Mouse (Mus musculus) macrophage (primary cell): Measurements from ENCODE around the gene Gm49405. TPM values are rescaled to one million over a fixed set of nuclear protein-coding genes. Genes with fewer than 3 reads are reported as not detected.

Experiments used
- H3K27ac ChIP-seq: fragments of 350-480 bp; formaldehyde crosslinking; 2 replicates; pipeline ENCODE4 v1.9.0; 2021
- H3K36me3 ChIP-seq: fragments of 350-480 bp; formaldehyde crosslinking; 2 replicates; pipeline ENCODE4 v1.9.0; 2021; ENCODE audit errors: inconsistent target
- H3K4me3 ChIP-seq: fragments of 350-480 bp; formaldehyde crosslinking; 2 replicates; pipeline ENCODE4 v1.9.0; 2021; ENCODE audit errors: inconsistent target
- H3K79me2 ChIP-seq: fragments of 350-480 bp; formaldehyde crosslinking; 2 replicates; pipeline ENCODE4 v1.9.0; 2021; ENCODE audit errors: inconsistent target
- WGBS: methylation state at CpG from one replicate; pipeline ENCODE4 v1.1.7; 2026; ENCODE audit warnings: inconsistent platforms; ENCODE audit not compliant: missing documents; 5-methylcytosine and 5-hydroxymethylcytosine counted together
- polyA plus RNA-seq: library from polyadenylated mRNA; stranded (reverse); fragments of 250-400 nt; gene quantifications from 3 replicates; pipeline ENCODE4 v1.2.4, GENCODE M21; 2018; ENCODE audit warnings: inconsistent platforms

The Gm49405 gene
- polyA plus RNA-seq, 1 experiment from 2014 or later: 0.13 TPM

DNA sequence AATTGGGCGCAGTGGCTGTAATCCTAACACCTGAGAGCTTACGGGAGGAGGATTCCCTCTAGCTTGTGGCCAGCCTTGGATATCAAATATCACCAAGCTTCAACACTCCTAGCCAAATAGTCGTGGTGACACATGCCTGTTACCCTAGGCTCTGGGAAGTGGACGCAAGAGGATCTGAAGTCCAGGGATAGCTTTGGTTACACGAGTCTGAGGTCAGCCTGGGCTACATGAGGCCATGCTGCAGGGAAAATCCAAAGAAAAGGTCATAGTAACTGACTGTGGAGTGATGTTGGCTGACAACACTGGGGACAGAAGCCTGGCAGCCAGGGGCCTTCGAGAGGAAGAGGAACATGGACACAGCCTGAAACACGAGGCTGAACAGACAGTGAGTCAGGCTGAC is 4.3 kb upstream of the Gm49405 start:
- no peak overlapping the region for H3K4me3 ChIP-seq
- H3K27ac ChIP-seq: no peak overlapping the region
- no peaks in the 10 kb centered on the region for H3K79me2 ChIP-seq
- WGBS: 62% methylated on average over 7 of the region's 7 CpGs
- H3K36me3 ChIP-seq: no peaks in the 10 kb centered on the region

DNA sequence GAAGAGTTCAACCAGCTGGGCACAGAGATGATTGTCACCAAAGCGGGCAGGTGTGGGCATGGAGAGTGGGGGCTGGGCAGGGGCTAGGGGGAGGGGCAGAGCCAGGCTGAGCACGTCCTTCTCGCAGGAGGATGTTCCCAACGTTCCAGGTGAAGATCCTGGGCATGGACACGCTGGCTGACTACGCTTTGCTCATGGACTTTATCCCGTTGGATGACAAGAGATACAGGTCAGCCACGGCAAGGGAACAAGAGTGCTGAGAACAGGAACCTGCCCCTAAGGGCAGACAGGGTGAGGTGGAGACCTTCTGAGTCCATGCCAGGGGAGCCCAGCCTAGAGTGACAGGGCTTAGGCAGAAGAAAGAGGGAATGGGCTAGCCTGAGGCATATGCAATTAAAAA is 3.7 kb upstream of the Gm49405 start:
- no peaks in the 10 kb centered on the region for H3K79me2 ChIP-seq
- H3K36me3 ChIP-seq: no peaks in the 10 kb centered on the region
- no peak overlapping the region for H3K4me3 ChIP-seq
- H3K27ac ChIP-seq: no peak overlapping the region
- 91% methylated on average over 3 of the region's 8 CpGs for WGBS

DNA sequence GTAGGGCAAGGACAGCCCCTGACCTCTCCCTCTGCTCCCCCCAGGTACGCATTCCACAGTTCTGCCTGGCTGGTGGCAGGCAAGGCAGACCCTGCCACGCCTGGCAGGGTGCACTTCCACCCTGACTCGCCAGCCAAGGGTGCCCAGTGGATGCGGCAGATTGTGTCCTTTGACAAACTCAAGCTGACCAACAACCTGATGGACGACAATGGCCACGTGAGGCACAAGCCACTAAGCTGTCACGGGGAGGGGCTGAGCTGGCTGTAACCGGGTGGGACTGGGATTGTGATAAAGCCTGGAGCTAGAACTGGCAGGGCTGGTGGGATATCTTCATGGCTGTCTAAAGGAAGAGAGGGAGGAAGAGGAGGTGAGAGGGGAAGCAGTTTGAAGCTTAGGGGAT is 3.2 kb upstream of the Gm49405 start:
- no peak overlapping the region for H3K27ac ChIP-seq
- 96% methylated on average over 8 of the region's 8 CpGs for WGBS
- no peak overlapping the region for H3K4me3 ChIP-seq
- H3K36me3 ChIP-seq: no peaks in the 10 kb centered on the region
- no peaks in the 10 kb centered on the region for H3K79me2 ChIP-seq

DNA sequence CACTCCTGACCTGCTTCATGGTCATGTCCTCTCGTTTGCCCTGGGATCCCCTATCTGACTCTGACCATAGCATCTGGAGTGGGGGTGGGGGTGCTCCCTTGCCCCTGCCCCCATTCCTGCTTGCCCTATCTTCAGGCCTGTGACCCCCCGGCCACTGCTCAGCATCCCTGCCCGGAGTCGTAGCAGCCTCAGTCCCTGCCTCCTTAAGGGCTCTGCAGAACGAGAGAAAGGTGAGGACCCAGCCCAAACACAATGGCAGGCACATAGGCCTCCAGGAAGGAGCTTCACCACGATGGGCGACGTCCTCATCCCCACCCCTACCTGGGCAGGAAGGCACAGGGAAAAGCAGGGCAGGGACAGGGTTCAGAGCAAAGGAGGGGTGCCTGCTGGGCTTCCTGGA is 2.1 kb upstream of the Gm49405 start:
- Histone ChIP-seq H3K36me3 (no peaks in the 10 kb centered on the region), H3K27ac (no peak overlapping the region), H3K79me2 (no peaks in the 10 kb centered on the region), H3K4me3 (no peak overlapping the region)
- WGBS: 96% methylated on average over 8 of the region's 8 CpGs

DNA sequence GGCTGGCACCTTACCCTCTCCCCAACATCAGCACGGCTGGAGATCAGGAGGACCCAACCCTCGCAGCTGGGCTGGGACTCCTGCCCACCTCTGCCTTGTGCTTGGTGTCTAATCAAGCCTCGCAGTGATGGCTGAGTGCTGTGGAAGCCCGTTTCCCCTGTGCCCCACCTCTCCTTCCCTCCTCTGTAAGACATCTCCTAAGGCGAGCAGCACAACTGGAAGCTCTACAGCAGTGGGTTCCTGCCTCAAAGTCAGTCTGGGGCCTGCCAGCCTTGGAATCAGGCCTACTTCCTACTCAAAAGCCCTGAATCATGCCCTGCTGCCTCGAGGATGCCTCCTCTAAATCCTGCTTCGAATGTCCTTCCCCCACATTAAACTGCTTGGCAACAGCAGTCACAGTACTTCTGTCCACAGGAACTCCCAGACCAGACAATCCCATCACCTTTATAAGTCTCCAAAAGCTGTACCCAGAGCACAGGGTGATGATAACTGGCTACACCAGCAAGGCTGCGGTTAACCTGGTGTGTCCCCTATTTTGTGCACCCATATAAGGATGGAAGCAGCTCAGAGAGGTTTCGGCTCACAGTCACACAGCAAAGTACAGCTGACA is 1.2 kb upstream of the Gm49405 start:
- Histone ChIP-seq H3K27ac (peak overlapping the region; percentile 70), H3K36me3 (no peaks in the 10 kb centered on the region), H3K4me3 (no peak overlapping the region; the same call in 1 of the 2 replicates), H3K79me2 (no peaks in the 10 kb centered on the region)
- WGBS: 56% methylated on average over 9 of the region's 9 CpGs

DNA sequence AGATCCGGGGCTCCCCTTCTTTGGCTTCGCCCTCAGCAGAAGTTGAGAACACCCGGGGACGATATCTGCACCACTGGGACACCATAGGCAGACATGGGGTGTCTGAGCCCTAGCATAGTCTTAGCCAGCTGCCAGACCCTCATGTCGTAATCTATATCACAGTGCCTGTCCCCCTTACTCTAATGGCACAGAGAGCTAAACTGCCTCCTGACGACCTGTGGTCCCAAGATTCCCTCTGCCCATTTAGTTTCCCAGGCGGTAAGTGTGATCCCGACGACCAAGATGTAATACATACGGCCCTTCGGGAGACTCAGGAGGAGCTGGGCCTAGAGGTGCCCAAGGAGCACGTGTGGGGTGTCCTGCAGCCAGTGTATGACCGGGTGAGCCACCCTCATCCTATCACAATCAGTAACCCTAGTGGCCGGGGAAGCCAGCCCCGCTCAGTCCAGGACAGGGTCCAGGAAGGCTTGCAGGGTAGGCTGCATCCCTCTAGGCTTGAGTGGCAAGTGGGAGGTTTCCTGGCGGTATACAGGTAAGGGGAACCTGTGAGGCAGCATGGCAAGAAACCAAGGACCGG is 611 bp downstream of the Gm49405 start:
- WGBS: 43% methylated on average over 17 of the region's 17 CpGs
- Histone ChIP-seq H3K4me3 (peak overlapping the region; percentile 40), H3K79me2 (no peaks in the 10 kb centered on the region), H3K36me3 (peaks cover 2% of the 10 kb centered on the region; the same call in 1 of the 2 replicates), H3K27ac (no peak overlapping the region)

DNA sequence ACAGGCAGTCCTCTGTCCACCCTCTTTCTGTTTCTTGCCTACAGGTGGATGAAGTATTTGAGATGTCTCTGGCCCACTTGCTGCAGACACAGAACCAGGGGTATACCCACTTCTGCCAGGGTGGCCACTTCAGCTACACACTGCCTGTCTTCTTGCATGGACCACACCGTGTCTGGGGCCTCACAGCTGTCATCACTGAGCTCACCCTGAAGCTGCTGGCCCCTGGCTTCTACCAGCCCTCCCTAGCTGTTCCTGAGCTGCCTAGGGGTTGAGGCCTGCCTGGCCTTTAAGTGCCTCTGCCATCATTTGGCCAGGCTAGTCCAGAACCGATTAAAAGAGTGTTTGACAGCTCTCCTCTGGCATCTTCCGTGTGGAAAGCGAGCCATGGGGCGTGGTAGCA is 1.3 kb downstream of the Gm49405 start:
- WGBS: 93% methylated on average over 5 of the region's 5 CpGs
- Histone ChIP-seq H3K27ac (no peak overlapping the region), H3K79me2 (no peaks in the 10 kb centered on the region), H3K36me3 (peaks cover 10% of the 10 kb centered on the region; the same call in 1 of the 2 replicates), H3K4me3 (no peak overlapping the region)

DNA sequence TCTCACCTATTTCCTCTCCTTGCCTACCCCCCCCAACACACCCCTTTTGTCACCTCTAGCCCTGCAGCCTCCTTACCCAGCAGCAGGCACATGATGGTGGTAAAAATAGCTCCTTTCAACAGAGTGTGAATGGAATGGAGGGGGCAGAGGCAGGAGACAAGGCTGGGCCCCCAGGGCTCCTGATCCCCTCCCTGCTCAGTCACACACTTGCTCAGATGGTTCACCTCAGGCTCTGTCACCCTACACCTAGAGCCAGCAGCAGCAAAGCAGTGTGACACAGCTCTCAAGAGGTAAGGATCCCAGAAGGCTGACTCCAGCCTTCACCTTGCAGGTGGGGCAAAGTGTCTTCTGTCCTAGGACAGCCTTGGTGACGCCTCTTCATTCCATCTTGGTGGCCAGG is 2.7 kb downstream of the Gm49405 start, which contains the start of gene Doc2g:
Gene Doc2g, plus strand, starts transcription at position 202 of the 400 bp plus-strand sequence.
- Histone ChIP-seq H3K36me3 (peaks cover 23% of the 10 kb centered on the region), H3K79me2 (no peaks in the 10 kb centered on the region), H3K27ac (no peak within 1 kb of the TSS), H3K4me3 (no peak within 1 kb of the TSS)
- WGBS: 100% methylated on average over 1 of the region's 1 CpGs

DNA sequence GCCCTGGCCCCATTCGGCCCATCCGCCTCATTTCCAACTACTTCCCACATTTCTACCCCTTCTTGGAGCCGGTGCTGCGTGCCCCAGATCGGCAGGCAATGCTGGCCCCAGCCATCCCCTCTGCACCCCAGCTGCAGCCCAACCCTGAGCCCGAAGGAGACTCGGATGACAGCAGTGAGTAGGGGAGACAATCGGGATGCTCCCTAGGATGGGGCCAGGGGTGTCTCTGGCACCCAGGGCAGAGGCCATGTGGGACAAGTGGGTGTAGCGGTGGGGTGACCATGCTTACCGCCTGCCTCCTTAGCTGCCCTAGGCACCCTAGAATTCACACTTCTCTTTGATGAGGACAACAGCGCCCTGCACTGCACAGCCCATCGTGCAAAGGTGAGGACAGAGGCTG is 3.2 kb downstream of the Gm49405 start:
- H3K27ac ChIP-seq: no peak overlapping the region
- no peaks in the 10 kb centered on the region for H3K79me2 ChIP-seq
- peaks cover 28% of the 10 kb centered on the region for H3K36me3 ChIP-seq
- 87% methylated on average over 12 of the region's 12 CpGs for WGBS
- no peak overlapping the region for H3K4me3 ChIP-seq

DNA sequence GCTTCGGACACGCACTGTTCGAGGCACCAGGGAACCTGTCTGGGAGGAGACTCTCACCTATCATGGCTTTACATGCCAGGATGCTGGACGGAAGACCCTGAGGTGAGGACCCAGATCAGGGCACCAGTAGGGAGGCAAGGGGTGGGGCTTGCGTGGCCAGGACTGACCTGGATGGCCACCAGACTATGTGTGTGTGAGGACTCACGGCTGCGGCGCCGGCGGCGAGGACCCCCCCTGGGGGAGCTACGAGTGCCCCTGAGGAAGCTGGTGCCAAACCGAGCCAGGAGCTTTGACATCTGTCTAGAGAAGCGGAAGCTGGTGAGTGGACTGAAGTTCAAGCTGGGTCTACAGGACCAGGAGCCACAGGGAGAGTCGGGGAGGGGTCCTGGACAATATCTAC is 3.9 kb downstream of the Gm49405 start:
- WGBS: 92% methylated on average over 8 of the region's 15 CpGs
- H3K79me2 ChIP-seq: no peaks in the 10 kb centered on the region
- no peak overlapping the region for H3K4me3 ChIP-seq
- peaks cover 35% of the 10 kb centered on the region for H3K36me3 ChIP-seq
- no peak overlapping the region for H3K27ac ChIP-seq

DNA sequence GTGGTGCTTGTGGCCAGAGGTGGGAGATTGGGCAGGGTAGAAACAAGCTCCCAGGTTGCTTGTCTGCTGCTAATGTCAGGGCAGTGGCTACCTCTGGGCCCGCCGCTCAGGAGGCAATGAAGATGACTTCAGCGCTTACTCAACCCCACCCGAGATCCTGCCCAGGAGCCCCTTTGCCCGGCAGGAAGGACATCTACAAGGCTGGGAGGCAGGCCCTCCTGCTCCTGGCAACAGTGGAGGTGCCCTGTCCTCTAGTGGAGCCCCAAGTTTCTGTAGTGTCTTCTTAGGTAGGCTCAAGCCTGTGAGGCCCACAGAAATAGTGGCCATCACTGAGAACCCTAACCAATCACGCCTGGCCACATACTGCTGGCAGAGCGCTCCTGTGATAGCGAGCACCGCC is 4.7 kb downstream of the Gm49405 start:
- H3K36me3 ChIP-seq: peaks cover 43% of the 10 kb centered on the region
- H3K27ac ChIP-seq: no peak overlapping the region
- 94% methylated on average over 9 of the region's 9 CpGs for WGBS
- no peak overlapping the region for H3K4me3 ChIP-seq
- no peaks in the 10 kb centered on the region for H3K79me2 ChIP-seq

DNA sequence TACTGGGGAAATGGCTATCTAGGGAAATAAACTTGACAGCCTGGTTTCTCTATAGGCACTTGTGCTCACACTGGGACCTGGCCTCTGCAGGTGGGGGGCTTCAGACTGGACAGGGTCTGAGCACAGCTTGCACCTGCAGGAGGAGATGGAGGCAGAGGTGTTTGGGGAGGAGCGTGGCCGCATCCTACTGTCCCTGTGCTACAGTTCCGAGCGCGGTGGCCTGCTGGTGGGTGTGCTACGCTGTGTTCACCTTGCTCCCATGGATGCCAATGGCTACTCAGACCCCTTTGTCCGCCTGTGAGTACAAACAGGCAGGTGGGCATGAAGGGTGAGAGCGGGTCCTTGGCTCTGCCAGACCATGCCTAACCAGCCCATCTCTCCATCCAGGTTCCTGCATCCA is 5.5 kb downstream of the Gm49405 start:
- H3K36me3 ChIP-seq: peaks cover 44% of the 10 kb centered on the region
- H3K79me2 ChIP-seq: no peaks in the 10 kb centered on the region
- no peak overlapping the region for H3K27ac ChIP-seq
- no peak overlapping the region for H3K4me3 ChIP-seq
- 91% methylated on average over 8 of the region's 8 CpGs for WGBS

DNA sequence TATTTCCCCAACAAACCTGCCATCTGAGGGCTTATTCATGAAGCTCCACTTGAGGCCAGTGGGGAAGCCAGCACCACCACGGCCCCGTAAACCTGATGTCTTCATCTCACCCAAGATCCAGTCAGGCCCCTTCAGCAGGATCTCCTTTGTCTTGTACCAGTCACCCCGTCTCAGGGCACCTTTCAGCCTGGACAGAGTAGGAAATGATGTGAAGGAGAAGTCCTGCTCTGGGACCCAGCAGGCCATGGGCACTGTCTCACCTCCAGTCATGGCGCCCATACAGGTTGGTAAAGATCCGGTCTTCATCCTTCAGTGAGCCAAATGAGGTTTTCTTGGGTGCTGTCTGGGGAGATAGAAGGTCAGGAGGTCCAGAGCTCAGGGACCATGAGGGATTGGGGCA is 10.7 kb downstream of the Gm49405 start:
- H3K27ac ChIP-seq: no peak overlapping the region
- WGBS: 91% methylated on average over 5 of the region's 5 CpGs
- peaks cover 41% of the 10 kb centered on the region for H3K36me3 ChIP-seq
- no peak overlapping the region for H3K4me3 ChIP-seq
- no peaks in the 10 kb centered on the region; the same call in 1 of the 2 replicates for H3K79me2 ChIP-seq

DNA sequence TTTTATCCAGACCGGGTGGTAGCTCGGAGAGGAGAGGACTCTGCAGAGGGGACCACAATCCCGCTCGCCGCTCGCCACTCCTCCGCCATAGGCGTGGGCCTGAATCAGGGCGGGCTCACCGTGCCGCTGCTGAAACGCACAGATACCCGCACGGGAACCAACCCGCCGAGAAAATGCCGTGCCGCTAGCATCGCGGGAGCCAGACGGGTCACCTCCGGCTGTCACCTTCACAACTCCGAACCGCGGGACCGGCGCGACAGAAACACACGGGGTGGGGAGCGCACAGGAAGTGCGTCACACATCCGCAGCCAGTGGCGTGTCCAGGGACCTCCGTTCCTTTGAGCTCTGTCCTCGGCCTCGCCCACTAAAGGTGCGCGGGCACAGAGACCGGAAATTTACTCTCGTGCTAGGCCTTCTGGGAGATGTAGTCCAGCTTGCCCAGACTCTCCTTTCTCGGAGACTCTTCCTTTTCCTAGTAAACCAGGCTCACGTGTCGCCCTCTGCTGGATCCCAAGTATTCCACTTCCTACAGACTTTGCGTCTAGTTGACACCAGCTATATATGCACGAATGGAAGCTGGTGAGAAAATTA is 12.1 kb downstream of the Gm49405 start, which contains the start of gene Ndufv1:
Gene Ndufv1, minus strand, starts transcription at position 375 of the 591 bp plus-strand sequence.
- peaks cover 26% of the 10 kb centered on the region for H3K36me3 ChIP-seq
- H3K79me2 ChIP-seq: no peaks in the 10 kb centered on the region; the same call in 1 of the 2 replicates
- H3K27ac ChIP-seq: peak within 1 kb of the TSS; percentile 8; the same call in 1 of the 2 replicates
- peak within 1 kb of the TSS; percentile 80 for H3K4me3 ChIP-seq
- under 1% methylated on average over 43 of the region's 45 CpGs for WGBS

DNA sequence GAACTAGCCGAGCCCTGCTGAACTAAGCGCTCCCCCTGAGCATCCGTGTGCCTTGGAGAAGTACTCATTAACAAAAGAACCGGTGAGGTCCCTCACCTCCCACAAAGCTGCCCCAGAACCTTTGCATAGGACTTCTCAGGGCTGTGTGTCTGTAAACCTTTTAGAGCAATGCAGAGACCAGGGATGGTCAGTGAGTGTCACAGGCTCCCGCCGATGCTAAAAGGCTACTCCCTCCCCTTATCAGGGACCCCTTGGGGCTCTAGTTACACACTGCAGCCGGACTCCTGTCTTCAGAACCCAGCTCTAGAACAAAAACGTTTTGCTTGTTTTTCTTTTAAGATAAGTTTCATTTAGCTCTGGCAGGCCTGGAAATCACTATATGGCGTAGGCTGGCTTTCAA is 12.6 kb downstream of the Gm49405 start:
- Histone ChIP-seq H3K36me3 (peaks cover 21% of the 10 kb centered on the region), H3K4me3 (peak overlapping the region; percentile 80), H3K27ac (no peak overlapping the region; the same call in 1 of the 2 replicates), H3K79me2 (no peaks in the 10 kb centered on the region; the same call in 1 of the 2 replicates)
- WGBS: 33% methylated on average over 9 of the region's 9 CpGs
